Mouse (Mus musculus) neural tube, embryonic 13.5 days (tissue): ENCODE results near the gene Tmem120b. TPM values are rescaled to one million over a fixed set of nuclear protein-coding genes. Genes with fewer than 3 reads are reported as not detected.
"Not testable (repeated sequence)": the region's sequence is repeated elsewhere in the genome, so short reads cannot be mapped to it uniquely, and the experiment has no call there.

ENCODE experiments used
- ATAC-seq: fragments of 200-750 bp; cut with Nextera tagmentation; 2 replicates; pipeline ENCODE4 v1.8.0; 2017; ENCODE audit warnings: low read depth, mild to moderate bottlenecking, moderate TSS enrichment, moderate library complexity
- H3K27ac ChIP-seq: fragments of 300-500 bp; sonication (generic); replicated peaks from 2 replicates; pipeline ENCODE4 v1.5.1; 2015; ENCODE audit warnings: moderate library complexity, mild to moderate bottlenecking, inconsistent platforms
- H3K27me3 ChIP-seq: fragments of 300-500 bp; sonication (generic); 2 replicates; pipeline ENCODE4 v1.6.1; 2015; ENCODE audit warnings: mild to moderate bottlenecking, inconsistent platforms
- H3K36me3 ChIP-seq: fragments of 300-500 bp; sonication (generic); 2 replicates; pipeline ENCODE4 v1.6.1; 2015; ENCODE audit warnings: mild to moderate bottlenecking, inconsistent platforms
- H3K4me1 ChIP-seq: fragments of 300-500 bp; sonication (generic); replicated peaks from 2 replicates; pipeline ENCODE4 v1.6.1; 2015; ENCODE audit warnings: inconsistent platforms
- H3K4me2 ChIP-seq: fragments of 300-500 bp; sonication (generic); 2 replicates; pipeline ENCODE4 v1.6.1; 2015; ENCODE audit warnings: inconsistent platforms, mild to moderate bottlenecking, moderate library complexity
- H3K4me3 ChIP-seq: fragments of 300-500 bp; sonication (generic); 2 replicates; pipeline ENCODE4 v1.5.1; 2015; ENCODE audit warnings: mild to moderate bottlenecking, inconsistent platforms
- H3K9ac ChIP-seq: fragments of 300-500 bp; sonication (generic); 2 replicates; pipeline ENCODE4 v1.6.1; 2015; ENCODE audit warnings: moderate library complexity, mild to moderate bottlenecking, inconsistent platforms
- H3K9me3 ChIP-seq: fragments of 300-500 bp; sonication (generic); 2 replicates; pipeline ENCODE4 v1.6.1; 2016; ENCODE audit warnings: inconsistent platforms
- WGBS: fragments of 180-500 bp; shearing (Covaris S2); methylation state at CpG from one replicate; pipeline ENCODE4 v1.1.7; 2015; 5-methylcytosine and 5-hydroxymethylcytosine counted together
- polyA plus RNA-seq: library from polyadenylated mRNA; unstranded; fragments of >200 nt; fragmentation: Nextera tagmentation; extraction: Ambion mirVana; gene quantifications from 2 replicates; pipeline ENCODE4 v1.2.1, GENCODE M21; 2015

Tmem120b gene
- polyA plus RNA-seq, 1 experiment from 2014 or later, result 20.5 TPM

DNA sequence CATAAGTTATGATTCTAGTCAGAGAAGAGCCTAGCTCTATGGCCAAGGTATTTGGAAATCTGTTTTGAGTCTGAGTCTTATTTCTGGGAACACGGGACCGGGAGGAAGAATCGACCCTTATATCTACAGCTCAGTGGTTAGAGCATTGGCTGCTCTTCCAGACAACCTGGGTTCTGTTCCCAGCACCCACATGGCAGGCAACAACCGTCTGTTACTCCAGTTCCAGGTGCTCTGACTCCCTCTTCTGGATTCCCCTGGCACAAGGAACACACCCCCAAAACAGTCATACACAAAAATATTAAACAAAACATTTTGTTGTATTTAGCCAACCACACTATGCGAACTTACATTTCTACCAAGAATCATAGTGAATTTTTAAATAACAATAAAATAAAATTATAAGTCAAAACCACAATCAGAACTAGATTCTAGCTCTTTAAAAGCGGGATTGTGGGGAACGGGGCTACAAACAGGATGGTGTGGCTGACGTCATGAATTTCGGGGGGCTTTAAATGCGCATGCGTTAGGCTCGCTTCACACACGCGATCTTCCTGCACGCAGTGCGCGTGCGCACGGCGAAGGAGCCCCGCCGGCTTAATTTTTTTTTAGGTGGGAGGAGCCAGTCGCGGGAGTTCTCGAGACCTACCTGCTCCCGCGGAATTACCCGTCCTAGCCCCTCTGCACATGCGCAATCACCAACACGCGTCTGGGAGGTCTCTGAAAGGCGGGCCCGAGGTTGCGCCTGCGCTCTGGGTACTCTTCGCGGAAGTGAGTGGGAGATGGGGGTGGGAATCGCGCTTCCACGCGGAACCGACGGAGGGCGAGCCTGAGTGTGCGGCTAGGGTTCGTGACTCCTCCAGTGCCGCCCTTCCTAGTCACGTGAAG, 10.6 kb upstream of the Tmem120b start:
- Histone ChIP-seq H3K27ac (peak overlapping the region; percentile 62), H3K4me3 (peak overlapping the region; percentile 38), H3K4me2 (peak overlapping the region; percentile 52), H3K9me3 (no peaks in the 10 kb centered on the region), H3K9ac (peak overlapping the region; percentile 62), H3K36me3 (no peaks in the 10 kb centered on the region), H3K27me3 (no peaks in the 10 kb centered on the region), H3K4me1 (peaks cover 7% of the 10 kb centered on the region; the same call in 1 of the 2 replicates)
- ATAC-seq, result peak; percentile 93
- WGBS, result 8% methylated on average over 48 of the region's 48 CpGs

DNA sequence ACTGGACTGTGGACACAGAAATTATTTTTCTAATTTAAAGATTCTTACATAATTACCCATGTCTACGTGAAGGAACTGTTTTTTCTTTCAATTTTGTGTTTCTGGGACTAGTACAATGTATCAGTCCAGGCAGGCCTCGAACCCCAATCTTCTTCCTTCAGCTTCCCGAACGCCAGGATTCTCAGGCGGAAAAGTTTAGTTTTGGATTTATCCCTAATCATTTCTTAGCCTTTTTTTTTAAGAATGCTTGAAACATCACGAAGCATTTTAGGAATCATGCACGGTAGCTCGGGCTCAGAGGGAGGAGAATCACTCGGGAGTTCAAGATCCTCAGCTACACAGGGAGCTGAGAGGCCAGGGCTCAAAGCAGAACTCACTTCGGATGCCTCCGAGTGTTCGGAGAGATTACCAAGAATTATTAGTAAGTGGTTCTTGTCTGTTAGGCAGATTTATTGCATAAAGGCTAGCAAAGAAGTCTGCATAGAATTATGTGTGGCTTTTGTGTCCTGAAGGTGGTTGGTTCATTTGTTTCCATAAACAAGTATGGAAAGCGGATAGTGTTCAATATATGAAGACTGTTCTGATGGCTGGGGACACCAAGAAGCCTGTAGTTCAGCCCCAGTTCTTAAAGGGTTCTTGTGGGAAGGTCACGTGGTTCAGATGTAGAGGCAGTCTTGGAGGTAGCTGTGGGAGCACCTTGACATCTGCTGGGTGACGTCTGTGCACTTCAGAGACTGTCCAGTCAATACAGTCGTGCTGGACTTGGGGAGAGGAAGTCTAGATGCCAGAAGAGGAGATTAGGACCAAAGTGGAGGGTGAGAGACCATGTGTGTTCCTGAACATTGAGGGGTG, 9.7 kb upstream of the Tmem120b start:
- H3K27ac ChIP-seq, result peak overlapping the region; percentile 62
- WGBS, result 46% methylated on average over 16 of the region's 16 CpGs
- no peak for ATAC-seq
- H3K36me3 ChIP-seq, result no peaks in the 10 kb centered on the region
- peak overlapping the region; percentile 52 for H3K4me2 ChIP-seq
- peaks cover 7% of the 10 kb centered on the region; the same call in 1 of the 2 replicates for H3K4me1 ChIP-seq
- no peaks in the 10 kb centered on the region for H3K27me3 ChIP-seq
- H3K4me3 ChIP-seq, result peak overlapping the region; percentile 38
- H3K9me3 ChIP-seq, result no peaks in the 10 kb centered on the region
- H3K9ac ChIP-seq, result peak overlapping the region; percentile 62

DNA sequence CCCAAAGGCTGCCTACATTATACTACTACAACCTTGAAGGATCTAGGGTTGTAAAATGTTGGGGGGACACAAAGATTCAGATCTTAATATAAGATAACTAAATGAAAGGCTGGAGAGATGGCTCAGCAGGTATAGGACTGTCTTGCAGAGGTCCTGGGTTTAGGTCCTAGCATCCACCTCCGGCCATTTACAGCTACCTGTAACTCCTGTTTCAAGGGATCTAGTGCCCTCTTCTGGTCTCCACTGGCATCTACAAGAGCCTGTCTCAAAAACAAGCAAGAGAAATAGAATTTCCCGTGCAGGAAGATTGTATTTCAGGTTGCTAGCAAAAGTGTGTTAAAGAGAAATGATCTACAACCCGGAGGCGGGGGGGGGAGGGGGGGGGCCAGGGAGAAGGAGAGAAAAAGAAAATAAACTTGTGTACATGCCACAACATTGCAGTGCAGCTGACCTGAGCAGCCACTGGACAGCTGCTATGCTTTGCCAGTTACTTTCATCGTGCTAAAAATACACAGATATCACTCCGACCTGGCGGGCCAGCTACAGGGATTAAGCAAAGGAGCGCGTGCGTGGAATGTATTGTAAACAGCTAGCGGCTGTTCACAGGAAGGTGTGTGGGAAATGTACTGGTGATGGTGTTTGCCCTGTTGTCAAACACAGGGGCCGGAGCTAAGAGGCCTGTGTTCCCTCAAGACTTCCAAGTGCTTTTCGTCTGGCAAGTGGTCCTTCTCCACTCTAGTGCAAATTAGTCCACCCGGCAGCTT, 8.3 kb upstream of the Tmem120b start:
- no peak overlapping the region for H3K9ac ChIP-seq
- no peak overlapping the region for H3K27ac ChIP-seq
- no peaks in the 10 kb centered on the region for H3K9me3 ChIP-seq
- no peak overlapping the region for H3K4me2 ChIP-seq
- no peak overlapping the region for H3K4me3 ChIP-seq
- peaks cover 7% of the 10 kb centered on the region; the same call in 1 of the 2 replicates for H3K4me1 ChIP-seq
- H3K36me3 ChIP-seq, result no peaks in the 10 kb centered on the region
- 51% methylated on average over 14 of the region's 14 CpGs for WGBS
- H3K27me3 ChIP-seq, result no peaks in the 10 kb centered on the region
- no peak for ATAC-seq

GRCm38 (mm10) chr5:123060706-123061401, 7.4 kb upstream of the Tmem120b start:
- Histone ChIP-seq H3K4me1 (peaks cover 7% of the 10 kb centered on the region; the same call in 1 of the 2 replicates), H3K27ac (no peak overlapping the region), H3K4me3 (no peak overlapping the region), H3K27me3 (no peaks in the 10 kb centered on the region), H3K36me3 (no peaks in the 10 kb centered on the region), H3K9me3 (no peaks in the 10 kb centered on the region), H3K9ac (no peak overlapping the region), H3K4me2 (no peak overlapping the region)
- WGBS, result 86% methylated on average over 9 of the region's 9 CpGs
- ATAC-seq, result no peak

- not testable (repeated sequence) for H3K36me3 ChIP-seq, H3K9ac ChIP-seq, H3K9me3 ChIP-seq, ATAC-seq, H3K4me2 ChIP-seq, H3K4me1 ChIP-seq, H3K27me3 ChIP-seq, H3K4me3 ChIP-seq, H3K27ac ChIP-seq
- WGBS, result 84% methylated on average over 6 of the region's 6 CpGs
Measured at GRCm38 (mm10) chr5:123061402-123061749, 6.8 kb upstream of the Tmem120b start.

- H3K4me2 ChIP-seq, result no peak overlapping the region
- H3K9ac ChIP-seq, result no peak overlapping the region
- ATAC-seq, result no peak
- no peaks in the 10 kb centered on the region for H3K27me3 ChIP-seq
- H3K4me1 ChIP-seq, result peaks cover 7% of the 10 kb centered on the region; the same call in 1 of the 2 replicates
- no peaks in the 10 kb centered on the region for H3K9me3 ChIP-seq
- H3K27ac ChIP-seq, result no peak overlapping the region
- WGBS, result 93% methylated on average over 3 of the region's 3 CpGs
- no peak overlapping the region for H3K4me3 ChIP-seq
- H3K36me3 ChIP-seq, result no peaks in the 10 kb centered on the region
Measured at GRCm38 (mm10) chr5:123063141-123063540, 5.1 kb upstream of the Tmem120b start.

- H3K27me3 ChIP-seq, result no peaks in the 10 kb centered on the region
- no peak overlapping the region for H3K4me3 ChIP-seq
- H3K9me3 ChIP-seq, result no peaks in the 10 kb centered on the region
- H3K27ac ChIP-seq, result no peak overlapping the region
- H3K9ac ChIP-seq, result no peak overlapping the region
- ATAC-seq, result no peak; the same call in 1 of the 2 replicates
- no peaks in the 10 kb centered on the region for H3K36me3 ChIP-seq
- no peak overlapping the region for H3K4me2 ChIP-seq
- WGBS, result 30% methylated on average over 6 of the region's 6 CpGs
- H3K4me1 ChIP-seq, result no peaks in the 10 kb centered on the region
Measured at GRCm38 (mm10) chr5:123064207-123064606, 4.0 kb upstream of the Tmem120b start.

DNA sequence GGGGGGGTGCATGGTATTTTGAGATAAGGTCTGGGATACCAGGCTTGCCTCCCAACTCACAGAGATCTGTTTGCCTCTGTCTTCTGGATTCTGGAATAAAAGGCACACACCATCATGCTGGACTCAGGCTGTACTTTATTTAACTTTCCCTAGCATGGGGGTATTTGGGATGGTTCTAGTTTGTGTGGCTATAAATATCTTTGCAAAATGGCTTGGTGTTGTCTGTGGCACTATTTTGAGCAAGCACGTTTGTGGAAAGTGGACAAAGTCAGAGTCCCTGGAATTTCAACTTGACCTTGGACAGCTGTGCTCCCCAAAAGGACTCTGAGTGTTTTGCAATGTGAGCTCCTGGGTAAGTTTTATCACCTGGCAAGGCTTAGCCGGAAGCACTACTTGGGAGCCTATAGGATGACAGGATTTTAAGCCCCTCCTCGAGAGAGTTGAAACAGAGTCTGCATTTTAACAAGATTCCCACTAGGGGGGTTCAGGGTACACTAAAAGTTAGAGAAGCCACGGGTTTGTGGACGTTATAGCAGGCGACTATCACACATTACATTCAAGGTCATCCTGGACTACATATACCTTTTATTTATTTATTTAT, 720 bp upstream of the Tmem120b start:
- ATAC-seq, result 0 out of 2 replicates have a peak, but pooled peaks have one; percentile 15
- H3K36me3 ChIP-seq, result no peaks in the 10 kb centered on the region
- no peaks in the 10 kb centered on the region for H3K4me1 ChIP-seq
- 25% methylated on average over 6 of the region's 6 CpGs for WGBS
- no peak overlapping the region for H3K27ac ChIP-seq
- no peaks in the 10 kb centered on the region for H3K9me3 ChIP-seq
- no peak overlapping the region for H3K4me3 ChIP-seq
- H3K9ac ChIP-seq, result no peak overlapping the region
- no peaks in the 10 kb centered on the region for H3K27me3 ChIP-seq
- no peak overlapping the region for H3K4me2 ChIP-seq

- H3K27ac ChIP-seq, result no peak overlapping the region
- no peaks in the 10 kb centered on the region for H3K27me3 ChIP-seq
- H3K4me2 ChIP-seq, result no peak overlapping the region
- WGBS, result 83% methylated on average over 2 of the region's 2 CpGs
- no peaks in the 10 kb centered on the region for H3K4me1 ChIP-seq
- no peaks in the 10 kb centered on the region for H3K36me3 ChIP-seq
- ATAC-seq, result no peak
- H3K9me3 ChIP-seq, result no peaks in the 10 kb centered on the region
- no peak overlapping the region for H3K4me3 ChIP-seq
- no peak overlapping the region for H3K9ac ChIP-seq
Measured at GRCm38 (mm10) chr5:123068714-123069113, 499 bp downstream of the Tmem120b start.

DNA sequence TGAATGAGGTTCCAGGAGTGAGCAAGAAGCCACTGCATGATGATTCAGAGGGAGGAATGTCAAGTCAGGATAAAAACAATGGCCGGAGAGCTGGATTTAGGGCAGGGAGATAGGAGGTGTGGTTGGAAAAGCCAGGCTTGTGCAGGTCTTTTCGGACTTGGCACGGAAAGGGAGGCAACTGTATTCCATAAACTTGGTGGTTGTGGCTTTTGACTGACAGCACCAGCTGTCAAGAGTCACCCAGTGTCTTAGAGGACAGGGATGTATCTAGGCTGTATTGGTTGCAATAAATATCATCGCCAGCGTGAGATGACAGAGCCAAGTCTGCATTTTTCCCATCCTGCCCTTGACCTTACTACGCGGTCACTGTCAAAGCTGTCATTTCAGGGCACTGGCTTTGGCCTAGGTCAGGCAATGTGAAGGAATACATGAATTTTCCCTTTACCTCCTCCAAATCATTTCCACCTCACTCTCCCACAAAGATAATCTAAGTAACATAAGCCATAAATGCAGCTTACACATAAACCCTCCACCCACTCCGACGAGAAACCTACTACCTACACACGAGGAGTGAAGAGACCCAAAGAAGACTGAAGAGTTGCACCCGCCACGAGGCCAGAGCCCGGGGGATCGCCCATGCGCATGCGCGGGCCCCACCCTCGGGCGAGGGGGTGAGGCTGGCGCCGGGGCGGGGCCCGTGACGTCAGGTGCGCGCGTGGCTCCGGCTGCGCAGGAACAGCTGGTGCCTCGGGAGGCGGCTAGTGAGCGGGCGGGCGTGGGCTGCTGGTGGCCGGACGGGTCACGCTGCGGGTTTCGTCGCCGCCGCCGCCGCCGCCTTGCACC, 7.6 kb downstream of the Tmem120b start:
- WGBS, result 8% methylated on average over 45 of the region's 45 CpGs
- ATAC-seq, result peak; percentile 94
- peak overlapping the region; percentile 80 for H3K9ac ChIP-seq
- H3K27me3 ChIP-seq, result no peaks in the 10 kb centered on the region
- no peaks in the 10 kb centered on the region for H3K9me3 ChIP-seq
- H3K27ac ChIP-seq, result peak overlapping the region; percentile 75
- H3K36me3 ChIP-seq, result no peaks in the 10 kb centered on the region
- H3K4me2 ChIP-seq, result peak overlapping the region; percentile 95
- peak overlapping the region; percentile 82 for H3K4me3 ChIP-seq
- H3K4me1 ChIP-seq, result peaks cover 30% of the 10 kb centered on the region
